Mouse (Mus musculus) cerebellum, adult 9-10 months (tissue): Measurements from ENCODE around the gene Ppp2r2c.

Experiments
- DNase-seq: peaks from one replicate; pipeline ENCODE4 v3.0.0; 2022

The Ppp2r2c gene

GRCm38 (mm10) chr5:36988781-36989624 lies 120.7 kb downstream of the Ppp2r2c start, which contains the start of gene Wfs1:
Gene Wfs1 (minus strand): TSS chr5:36989205.
- peak; percentile 96 for DNase-seq

GRCm38 (mm10) chr5:36989625-36989977 lies 121.3 kb downstream of the Ppp2r2c start:
- no peak for DNase-seq

- DNase-seq, result no peak
These were observed 121.9 kb downstream of the Ppp2r2c start for GRCm38 (mm10) chr5:36990196-36990595.

- DNase-seq, result no peak
These were observed 122.5 kb downstream of the Ppp2r2c start for GRCm38 (mm10) chr5:36990631-36991350.

- DNase-seq, result no peak
These were observed 128.1 kb downstream of the Ppp2r2c start for GRCm38 (mm10) chr5:36996410-36996809.

GRCm38 (mm10) chr5:36997996-36998395 lies 129.7 kb downstream of the Ppp2r2c start:
- DNase-seq, result no peak

GRCm38 (mm10) chr5:37001002-37001401 lies 132.7 kb downstream of the Ppp2r2c start:
- no peak for DNase-seq

- DNase-seq, result peak; percentile 82
These were observed 133.7 kb downstream of the Ppp2r2c start for GRCm38 (mm10) chr5:37002001-37002400.
